Mouse (Mus musculus) CH12.LX (cell line): ENCODE data around the gene Dhdds.

Experiments used
- CHD2 ChIP-seq: IDR thresholded peaks from 2 replicates; pipeline ENCODE4 v1.6.1; 2011; ENCODE audit warnings: low read length, improper control_type of control experiment
- CTCF ChIP-seq, 2 experiments: IDR thresholded peaks in 1 of 2; conservative IDR thresholded peaks in 1 of 2; 2 replicates each; pipeline ENCODE4 v1.5.1; 2011 to 2012; ENCODE audit warnings: low read depth in 2 of 2, low read length in 2 of 2, improper control_type of control experiment in 1 of 2, inconsistent platforms in 1 of 2, mild to moderate bottlenecking in 1 of 2, moderate library complexity in 1 of 2
- EP300 ChIP-seq: IDR thresholded peaks from 2 replicates; pipeline ENCODE4 v1.6.1; 2011; ENCODE audit warnings: low read length, improper control_type of control experiment
- MAFK ChIP-seq: IDR thresholded peaks from 2 replicates; pipeline ENCODE4 v1.6.1; 2011; ENCODE audit warnings: low read length, improper control_type of control experiment; ENCODE audit not compliant: insufficient replicate concordance
- MAX ChIP-seq: IDR thresholded peaks from 2 replicates; pipeline ENCODE4 v1.6.1; 2011; ENCODE audit warnings: low read length, improper control_type of control experiment
- MEF2A ChIP-seq: IDR thresholded peaks from 2 replicates; pipeline ENCODE4 v1.6.1; 2014; ENCODE audit warnings: low read depth, mild to moderate bottlenecking, inconsistent platforms, low read length, improper control_type of control experiment, borderline replicate concordance
- NRF1 ChIP-seq: IDR thresholded peaks from 2 replicates; pipeline ENCODE4 v1.6.1; 2014; ENCODE audit warnings: low read depth, mild to moderate bottlenecking, inconsistent platforms, low read length, improper control_type of control experiment, moderate library complexity
- POLR2A ChIP-seq: IDR thresholded peaks from 2 replicates; pipeline ENCODE4 v1.6.1; 2011; ENCODE audit warnings: low read depth, mild to moderate bottlenecking, improper control_type of control experiment, low read length
- POLR2AphosphoS2 ChIP-seq: IDR thresholded peaks from 2 replicates; pipeline ENCODE4 v1.6.1; 2011; ENCODE audit warnings: low read depth, low read length, improper control_type of control experiment
- TBP ChIP-seq: conservative IDR thresholded peaks from 2 replicates; pipeline ENCODE4 v1.6.1; 2011; ENCODE audit warnings: low read depth, low read length, improper control_type of control experiment
- TCF12 ChIP-seq: IDR thresholded peaks from 2 replicates; pipeline ENCODE4 v1.6.1; 2014; ENCODE audit warnings: low read depth, mild to moderate bottlenecking, inconsistent platforms, low read length, improper control_type of control experiment
- ZC3H11A ChIP-seq: IDR thresholded peaks from 2 replicates; pipeline ENCODE4 v1.6.1; 2012; ENCODE audit warnings: low read depth, mild to moderate bottlenecking, inconsistent platforms, low read length, improper control_type of control experiment
- ZKSCAN1 ChIP-seq: IDR thresholded peaks from 2 replicates; pipeline ENCODE4 v1.6.1; 2012; ENCODE audit warnings: low read depth, inconsistent platforms, low read length, improper control_type of control experiment, borderline replicate concordance

DNA sequence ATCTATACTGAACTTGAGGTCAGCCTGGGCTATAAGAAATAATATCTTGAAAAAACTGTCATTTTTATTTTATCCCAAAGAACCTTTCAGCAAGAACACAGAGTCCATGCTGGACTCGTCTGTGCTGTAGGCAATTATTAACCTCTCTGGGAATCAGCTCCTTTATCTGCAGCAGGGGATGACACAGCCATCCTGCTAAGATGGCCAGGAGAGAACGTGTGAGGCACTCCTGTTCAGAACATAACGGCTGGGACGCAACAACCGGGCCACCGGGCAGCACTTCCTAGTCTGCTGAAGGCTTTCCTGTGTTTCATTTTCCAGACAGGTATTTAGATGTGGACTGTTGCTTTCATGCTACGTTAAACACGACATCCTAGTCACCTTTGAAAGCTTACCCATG is 6.0 kb downstream of the Dhdds start:
- TF ChIP-seq POLR2A, result no peak
- TF ChIP-seq NRF1, result no peak
- no peak for TF ChIP-seq MAFK
- no peak for TF ChIP-seq CTCF (conservative IDR thresholded peaks at IDR 0.05 in 1 of 2, IDR thresholded peaks at IDR 0.05 in 1 of 2; ENCODE audit: low read depth in 2 of 2, low read length in 2 of 2)
- TF ChIP-seq MEF2A, result no peak
- TF ChIP-seq ZC3H11A, result no peak
- no peak for TF ChIP-seq CHD2
- TF ChIP-seq POLR2AphosphoS2, result no peak
- TF ChIP-seq TCF12, result no peak
- TF ChIP-seq EP300, result no peak
- no peak for TF ChIP-seq TBP
- TF ChIP-seq MAX, result no peak
- TF ChIP-seq ZKSCAN1, result no peak
